Mouse (Mus musculus) thymus, adult 2 months (tissue): ENCODE results near the gene Gm4181.
"Not testable (repeated sequence)": the region's sequence is repeated elsewhere in the genome, so short reads cannot be mapped to it uniquely, and the experiment has no call there.

Experiments
- CTCF ChIP-seq: fragments of 200-500 bp; IDR thresholded peaks from 2 replicates; pipeline ENCODE4 v1.5.1; 2012; ENCODE audit warnings: mild to moderate bottlenecking, control low read depth, low read length, moderate library complexity, borderline replicate concordance; ENCODE audit not compliant: control insufficient read depth, poor library complexity, insufficient read depth; ENCODE audit errors: extremely low read depth
- POLR2A ChIP-seq: fragments of 200-500 bp; IDR thresholded peaks from 2 replicates; pipeline ENCODE4 v1.6.1; 2012; ENCODE audit warnings: mild to moderate bottlenecking, low read length, control low read depth, moderate library complexity; ENCODE audit not compliant: control insufficient read depth, poor library complexity, insufficient read depth; ENCODE audit errors: extremely low read depth

GRCm38 (mm10) chr14:51635566-51635965 is at the start of gene Gm4181:
- not testable (repeated sequence) for TF ChIP-seq POLR2A, CTCF
